Mouse (Mus musculus) left cerebral cortex, postnatal 25 days (tissue): ENCODE measurements around the gene Mib2. TPM values are rescaled to one million over a fixed set of nuclear protein-coding genes. Genes with fewer than 3 reads are reported as not detected.
"Not testable (repeated sequence)": the region's sequence is repeated elsewhere in the genome, so short reads cannot be mapped to it uniquely, and the experiment has no call there.

Source experiments
- DNase-seq, 2 experiments: peaks; one replicate each; pipeline ENCODE4 v3.0.0; 2022; ENCODE audit warnings: low spot score in 2 of 2, mixed read lengths in 1 of 2
- intact Hi-C: fragments of 180-260 bp; cut with DNase I; formaldehyde crosslinking; loops from one replicate; pipeline ENCODE4 v1.15.1; 2025
- total RNA-seq, 2 experiments: library from RNA; stranded (reverse); gene quantifications; 2 replicates each; pipeline ENCODE4 v1.2.3; 2021

Mib2 gene
- total RNA-seq, 2 experiments from 2014 or later, result 112 to 113 TPM

DNA sequence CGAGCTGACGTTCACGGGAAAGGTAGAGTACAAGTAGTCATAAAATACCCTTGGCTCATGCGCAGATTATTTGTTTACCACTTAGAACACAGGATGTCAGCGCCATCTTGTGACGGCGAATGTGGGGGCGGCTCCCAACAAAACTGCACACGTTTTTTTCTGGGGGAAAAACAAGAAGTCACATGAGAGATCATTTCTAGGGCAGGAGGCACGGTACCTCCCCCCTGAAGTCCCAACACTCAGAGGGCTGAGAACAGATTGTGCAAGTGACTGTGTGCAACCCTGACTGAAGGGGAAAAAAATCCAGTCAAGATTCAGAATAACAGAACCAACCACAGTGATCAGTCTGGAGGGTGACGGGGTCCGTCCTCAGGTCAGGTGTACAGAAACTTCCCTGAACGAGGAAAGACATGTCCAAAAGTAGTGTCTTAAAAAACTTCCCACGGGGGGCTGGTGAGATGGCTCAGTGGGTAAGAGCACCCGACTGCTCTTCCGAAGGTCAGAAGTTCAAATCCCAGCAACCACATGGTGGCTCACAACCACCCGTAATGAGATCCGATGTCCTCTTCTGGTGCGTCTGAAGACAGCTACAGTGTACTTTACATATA is 14.8 kb upstream of the Mib2 start:
- DNase-seq, intact Hi-C loops: not testable (repeated sequence)

DNA sequence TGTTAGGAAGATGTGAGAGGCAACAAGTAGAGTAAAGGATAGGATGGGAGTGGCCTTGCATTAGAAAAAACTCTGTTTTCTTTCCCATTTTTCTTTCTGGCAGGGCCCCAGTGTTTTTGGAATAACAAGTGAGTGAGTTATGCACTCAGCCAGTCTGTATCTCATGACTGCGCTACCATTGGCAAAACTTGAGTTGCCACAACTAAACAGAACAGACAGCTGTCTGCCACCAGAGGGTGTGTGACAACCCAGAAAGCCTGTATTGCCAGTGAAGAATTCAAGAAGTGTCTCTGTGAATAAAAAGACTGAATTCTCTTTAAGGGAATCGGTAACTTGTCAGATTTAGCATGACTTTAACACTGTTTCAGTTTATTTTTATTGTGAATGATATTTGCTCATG is 7.0 kb upstream of the Mib2 start:
- intact Hi-C loops, result no loop called here
- DNase-seq, result no peak

DNA sequence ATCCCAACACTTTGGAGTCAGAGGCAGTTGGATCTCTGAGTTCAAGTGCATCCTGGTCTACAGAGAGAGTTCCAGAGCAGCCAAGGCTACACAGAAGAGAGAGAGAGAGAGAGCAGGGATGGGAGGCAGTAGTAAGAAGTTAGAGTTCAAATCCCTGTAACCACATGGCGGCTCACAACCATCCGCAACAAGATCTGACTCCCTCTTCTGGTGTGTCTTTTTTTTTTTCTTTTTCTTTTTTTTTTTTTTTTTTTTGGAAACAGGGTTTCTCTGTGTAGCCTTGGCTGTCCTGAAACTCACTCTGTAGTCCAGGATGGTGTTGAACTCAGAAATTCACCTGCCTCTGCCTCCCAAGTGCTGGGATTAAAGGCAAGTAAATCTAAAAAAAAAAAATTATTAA is 3.1 kb upstream of the Mib2 start:
- no peak for DNase-seq
- intact Hi-C loops, result no loop called here

DNA sequence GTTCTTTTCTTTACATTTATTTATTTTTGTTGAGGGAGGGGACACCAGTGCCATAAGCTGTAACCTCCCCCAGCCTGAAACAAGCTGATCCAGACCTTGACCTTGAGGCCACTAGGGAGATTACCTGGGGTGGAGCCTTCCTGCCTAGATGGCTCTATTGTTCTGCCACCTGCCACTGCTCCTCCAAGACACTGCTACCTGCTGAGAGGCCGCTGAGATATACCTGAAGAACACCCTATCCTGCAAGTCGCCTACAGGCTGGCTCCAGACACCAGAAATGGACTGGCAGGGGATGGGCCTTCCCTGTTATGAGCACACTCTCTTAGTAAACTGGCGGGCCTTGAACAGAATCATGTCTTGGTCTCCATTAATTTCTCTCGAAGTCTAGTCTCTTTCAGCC is 1.2 kb upstream of the Mib2 start:
- DNase-seq, intact Hi-C loops: not testable (repeated sequence)

DNA sequence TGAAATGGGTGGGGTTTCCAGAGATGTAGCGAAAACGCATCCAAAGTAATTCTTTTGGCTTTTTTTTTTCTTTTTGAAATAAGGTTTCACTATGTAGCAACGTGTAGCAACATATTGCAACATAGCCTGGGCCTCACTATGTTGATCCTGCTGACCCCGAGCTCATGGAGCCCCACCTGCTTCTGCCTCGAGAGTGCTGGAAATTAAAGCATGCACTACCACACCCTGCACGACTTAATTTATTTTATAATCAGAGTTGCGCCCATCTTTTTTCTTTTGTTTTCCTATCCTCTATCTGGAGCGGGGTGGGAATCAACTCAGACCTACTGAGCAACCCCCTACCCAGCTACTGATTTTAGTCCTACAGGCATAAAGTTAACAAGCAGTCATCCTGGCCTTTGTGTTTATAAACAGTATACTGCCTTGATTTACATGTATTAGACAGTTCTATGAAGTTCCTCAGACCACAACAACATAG is 639 bp upstream of the Mib2 start:
- DNase-seq, result no peak
- intact Hi-C loops, result loop anchor here (1.0 kb wide), 1 partner anchor 26 kb away; no protein-coding TSS in a partner anchor

DNA sequence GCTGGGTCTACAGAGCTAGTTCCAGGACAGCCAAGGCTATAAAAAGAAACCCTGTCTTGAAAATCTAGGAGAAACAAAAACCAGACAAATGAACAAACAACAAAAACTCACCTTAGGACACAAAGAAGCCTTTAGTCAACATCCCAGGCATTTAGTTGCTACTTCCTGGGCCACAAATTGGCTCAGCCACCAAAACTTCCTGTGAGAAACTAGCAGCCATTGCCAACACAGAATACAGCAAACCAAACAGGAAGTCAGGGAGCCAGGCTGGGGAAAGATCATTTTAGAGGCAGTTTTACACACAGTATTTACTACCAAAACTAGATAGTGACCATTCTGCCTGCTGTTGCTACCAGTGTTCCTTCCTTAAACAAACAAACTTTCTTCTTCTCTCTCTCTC is 2.1 kb downstream of the Mib2 start:
- DNase-seq, result no peak
- intact Hi-C loops, result no loop called here

DNA sequence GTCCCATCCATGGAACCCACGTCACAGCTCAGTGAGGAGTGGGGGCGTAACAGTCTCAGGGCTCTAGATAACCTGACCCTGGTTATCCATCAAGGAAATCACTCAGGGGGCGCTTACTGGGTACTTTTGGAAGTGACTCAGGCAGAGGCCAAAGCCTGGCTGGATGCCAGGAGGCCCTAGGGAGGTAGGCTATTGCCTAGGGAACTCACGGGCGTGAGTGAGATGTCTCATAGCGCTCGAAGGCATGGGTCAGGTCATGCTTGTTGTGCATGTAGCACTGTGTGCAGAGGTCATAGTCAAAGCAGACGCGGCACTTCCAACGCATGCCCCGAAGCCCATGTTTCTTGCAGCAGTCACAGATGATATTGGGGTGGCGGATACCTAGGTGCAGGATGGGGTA is 8.4 kb downstream of the Mib2 start:
- intact Hi-C loops, result no loop called here
- no peak for DNase-seq

DNA sequence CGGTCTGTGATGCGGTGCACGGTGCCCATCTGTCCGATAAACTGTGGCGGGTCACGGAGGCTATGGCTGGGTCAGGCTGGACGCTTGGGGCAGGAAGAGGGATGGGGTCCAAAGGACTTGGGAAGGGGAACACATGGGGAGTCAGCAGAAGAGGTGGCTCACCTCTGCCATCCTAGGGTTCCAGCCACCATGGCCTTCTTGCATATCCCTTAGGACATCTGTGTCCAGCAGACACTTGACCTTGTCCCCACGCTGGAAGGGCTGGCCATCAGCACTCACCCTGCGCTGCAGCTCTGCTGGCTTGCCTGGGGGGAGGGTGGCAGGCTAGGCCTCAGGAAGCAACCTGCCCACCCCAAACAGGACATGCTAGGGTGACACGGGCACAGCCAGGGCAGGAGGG is 10.0 kb downstream of the Mib2 start:
- intact Hi-C loops, result no loop called here
- no peak for DNase-seq

DNA sequence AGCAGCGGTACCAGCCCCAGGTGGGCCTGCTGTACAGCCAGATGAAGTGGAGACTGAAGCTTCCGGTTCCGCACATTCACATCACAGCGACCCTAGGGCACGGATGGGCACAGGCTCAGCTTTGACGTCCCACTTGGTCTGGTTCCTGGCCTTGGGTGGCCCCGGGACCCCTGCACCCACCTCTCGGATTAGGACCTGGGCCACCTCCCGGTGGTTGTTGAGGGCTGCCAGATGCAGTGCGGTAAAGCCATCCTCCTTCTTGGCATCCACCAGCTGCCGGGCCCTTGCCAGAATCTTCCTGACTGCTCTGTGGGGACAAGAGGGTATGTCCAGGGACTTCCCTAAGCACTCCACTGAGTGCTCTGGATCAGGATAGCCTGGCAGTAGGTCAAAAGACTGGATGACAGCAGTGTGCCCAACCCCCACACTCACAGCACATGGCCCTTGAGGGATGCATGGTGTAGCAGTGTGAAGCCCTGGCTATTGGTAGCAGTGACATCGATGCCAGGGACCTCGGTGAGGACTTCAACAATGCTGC is 12.7 kb downstream of the Mib2 start:
- DNase-seq, result no peak
- intact Hi-C loops, result no loop called here

DNA sequence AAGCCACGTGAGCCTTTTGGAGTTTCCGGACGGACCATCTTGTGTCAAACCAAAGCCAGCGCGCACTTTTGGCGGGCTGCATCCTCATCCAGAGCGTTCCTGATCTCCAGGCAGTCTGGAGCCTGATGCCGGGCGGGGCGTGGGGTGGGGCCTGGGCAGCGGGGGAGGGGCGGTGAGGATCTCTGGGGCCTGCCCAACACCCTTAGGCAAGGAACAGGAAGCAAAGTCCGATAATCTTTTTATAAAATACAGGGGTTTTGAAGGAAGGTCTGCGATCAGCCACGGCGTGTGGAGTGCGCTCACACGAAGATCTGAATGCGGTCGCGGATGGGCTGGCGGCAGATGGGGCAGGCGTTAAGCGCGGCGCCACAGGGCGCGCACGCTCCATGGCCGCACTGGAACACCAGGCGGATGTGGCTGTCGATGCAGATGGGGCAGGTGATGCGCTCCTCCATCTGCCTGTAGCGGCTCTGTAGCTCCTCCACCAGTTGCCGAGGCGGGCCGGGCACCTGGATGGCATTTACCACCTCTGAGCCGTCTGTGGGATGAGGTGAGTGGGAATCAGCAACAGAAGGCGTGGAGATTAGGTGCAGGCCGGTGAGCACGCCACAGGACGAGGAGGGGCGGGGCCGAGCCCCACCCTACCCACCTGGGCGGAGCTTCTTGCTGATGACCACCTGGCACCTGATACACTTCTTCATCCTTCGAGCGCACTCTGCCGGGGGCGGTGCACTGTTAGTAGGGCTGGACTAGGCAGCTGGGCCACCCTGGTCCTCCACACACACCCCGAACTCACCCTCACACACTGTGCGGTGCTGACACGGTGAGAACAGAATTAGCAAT is 14.3 kb downstream of the Mib2 start:
- intact Hi-C loops, result no loop called here
- DNase-seq, result no peak

DNA sequence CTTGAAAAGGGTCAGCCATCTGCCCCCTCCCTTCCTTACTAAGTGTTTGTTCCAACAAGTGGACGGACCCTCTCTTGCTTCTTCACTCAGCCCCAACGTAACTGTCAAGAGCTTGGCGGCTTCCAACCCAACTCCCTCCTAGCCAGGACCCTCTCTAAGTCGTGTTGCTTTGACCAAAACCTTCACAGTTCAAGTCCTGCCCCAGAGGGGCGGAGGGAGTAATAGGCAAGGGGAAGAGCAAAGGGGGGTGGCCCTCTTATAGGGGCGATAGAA is 14.9 kb downstream of the Mib2 start:
- no peak for DNase-seq
- intact Hi-C loops, result no loop called here

DNA sequence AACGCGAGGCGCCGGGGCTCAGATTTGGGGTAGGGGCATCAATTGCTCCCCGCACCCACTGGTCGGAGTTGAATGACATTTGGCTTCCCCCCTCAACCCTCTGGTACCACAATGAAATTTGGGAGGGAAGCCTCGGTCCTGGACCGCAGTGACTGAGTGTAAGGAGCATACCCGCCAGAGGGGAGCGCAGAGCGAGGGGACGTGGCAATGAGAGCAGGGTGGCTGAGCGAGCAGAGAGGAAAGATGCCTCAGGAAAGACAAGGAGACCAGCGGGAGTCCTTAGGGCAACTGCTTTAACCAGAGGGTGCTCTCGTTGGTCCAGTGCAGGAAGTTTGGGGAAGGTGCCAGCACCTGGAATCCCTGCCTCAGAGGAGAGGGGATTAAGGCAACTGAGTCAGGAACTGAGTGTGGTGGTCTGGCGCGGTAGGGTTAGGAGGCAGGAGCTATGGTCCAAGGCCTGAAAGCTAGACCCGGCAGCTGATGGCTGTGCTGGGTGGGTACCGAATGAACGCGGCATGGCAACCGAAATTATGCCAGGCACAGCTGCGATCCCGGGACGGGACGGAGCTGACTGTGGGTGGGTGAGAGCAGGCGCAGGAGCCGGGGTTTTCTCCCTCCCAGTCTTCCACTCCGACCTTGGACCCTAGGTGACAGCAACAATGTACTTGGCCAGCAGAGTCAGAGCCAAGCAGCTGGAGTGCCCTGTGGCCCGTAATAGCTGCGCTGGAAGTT is 15.4 kb downstream of the Mib2 start:
- no peak for DNase-seq
- intact Hi-C loops, result no loop called here

DNA sequence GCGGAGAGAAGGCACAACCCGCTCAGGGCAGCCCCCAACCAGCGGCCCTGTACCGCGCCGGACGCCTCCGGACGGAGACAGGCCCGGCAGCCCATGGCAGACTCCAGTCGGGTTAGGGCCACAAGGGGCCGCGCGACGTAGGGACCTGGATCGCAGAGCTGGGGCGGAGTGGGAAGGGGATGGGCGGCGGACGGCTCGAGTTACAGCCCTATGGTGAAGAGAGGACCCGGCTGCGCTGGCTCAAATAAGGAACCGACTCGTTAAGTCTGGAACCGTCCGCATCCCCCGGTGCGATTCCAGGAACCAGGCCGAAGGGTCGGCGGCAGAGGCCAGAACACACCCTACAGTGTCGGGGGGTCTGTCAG is 15.9 kb downstream of the Mib2 start, which contains the start of gene Mmp23:
TSS of gene Mmp23 (minus strand) at position 299 of the 365 bp plus-strand sequence.
- no peak for DNase-seq
- intact Hi-C loops, result no loop called here

DNA sequence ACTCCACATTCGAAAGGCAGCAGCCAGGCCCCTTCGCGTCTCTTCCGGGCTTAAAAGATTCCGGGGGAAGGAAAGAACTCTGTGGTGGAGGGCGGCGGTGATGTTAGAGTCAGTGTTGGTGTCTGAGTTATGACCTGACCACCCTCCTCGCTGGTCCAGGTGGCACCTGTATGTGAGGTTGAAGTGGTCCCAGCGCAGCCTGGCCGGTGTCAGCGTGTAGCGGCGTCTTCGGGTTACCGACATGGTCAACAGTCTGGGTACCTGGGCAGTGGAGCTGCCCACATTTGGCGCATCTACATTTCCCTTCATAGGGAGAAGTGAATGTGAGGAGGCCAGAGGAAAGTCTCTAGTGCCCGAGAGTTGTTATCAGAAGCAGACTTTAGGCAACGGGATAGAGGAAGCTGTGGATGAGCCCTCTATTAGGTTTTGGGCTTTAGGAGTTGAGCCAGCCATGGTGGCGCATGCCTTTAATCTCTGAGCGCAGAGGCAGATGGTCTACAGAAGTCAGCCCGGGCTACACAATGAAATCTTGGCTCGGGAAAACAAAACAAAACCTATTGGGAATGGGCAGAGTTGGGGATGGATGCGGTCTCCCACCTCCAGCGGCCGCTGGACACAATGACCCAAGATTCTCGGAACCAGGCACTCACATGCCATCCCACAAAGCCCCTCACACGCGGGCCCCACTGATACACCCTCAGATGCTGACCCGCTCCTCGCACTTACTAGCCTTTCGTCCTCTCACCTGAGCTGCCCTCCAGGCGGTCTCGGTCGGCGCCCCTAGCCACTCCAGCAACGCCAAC is 16.5 kb downstream of the Mib2 start:
- intact Hi-C loops, result no loop called here
- DNase-seq, result no peak

DNA sequence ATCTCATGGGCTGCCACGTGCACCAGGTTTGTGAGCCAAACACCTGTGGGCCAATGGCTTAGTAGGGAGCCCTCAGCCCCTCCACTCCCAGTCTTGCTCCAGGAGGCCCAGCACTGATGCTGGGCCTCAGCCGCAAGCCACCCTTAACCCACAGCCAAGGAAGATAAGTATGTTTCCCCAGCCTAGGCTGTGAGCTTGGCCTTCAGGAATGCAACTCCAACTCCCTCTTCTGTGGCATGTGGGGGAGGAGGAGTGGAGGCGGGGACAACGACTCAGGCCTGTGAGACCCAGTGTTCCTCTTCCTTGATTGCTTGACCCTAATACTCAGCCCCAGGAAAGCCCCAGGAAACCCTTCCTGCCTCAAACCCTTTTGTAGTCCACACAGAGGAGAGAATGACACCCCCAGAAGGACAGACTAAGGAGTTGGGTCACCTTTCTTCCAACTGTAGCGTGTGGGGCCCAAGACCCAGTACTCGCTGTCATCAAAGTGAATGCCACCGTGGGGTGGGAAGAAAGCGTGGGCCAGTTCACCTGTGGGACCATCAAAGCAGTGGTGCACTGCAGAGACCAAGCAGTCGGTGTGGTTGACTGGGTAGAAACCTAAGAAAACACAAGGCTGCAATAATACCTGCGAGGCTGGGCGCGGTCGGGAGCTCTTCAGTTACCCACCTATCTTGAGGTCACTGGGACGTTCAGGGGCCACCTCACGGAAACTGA is 17.3 kb downstream of the Mib2 start:
- no peak for DNase-seq
- intact Hi-C loops, result no loop called here

DNA sequence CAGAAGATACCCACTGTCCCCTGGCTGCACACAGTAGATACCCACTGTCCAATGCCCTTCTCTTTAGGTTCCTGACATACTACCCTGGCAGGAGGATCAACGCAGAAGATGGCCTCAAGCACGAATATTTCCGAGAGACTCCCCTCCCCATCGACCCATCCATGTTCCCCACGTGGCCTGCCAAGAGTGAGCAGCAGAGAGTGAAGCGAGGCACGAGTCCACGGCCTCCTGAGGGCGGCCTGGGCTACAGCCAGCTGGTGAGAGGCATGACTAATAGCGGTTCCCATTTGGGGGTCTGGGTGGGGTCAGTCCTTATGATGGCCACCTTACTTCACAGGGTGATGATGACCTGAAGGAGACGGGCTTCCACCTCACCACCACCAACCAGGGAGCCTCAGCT is 19.6 kb downstream of the Mib2 start:
- no peak for DNase-seq
- intact Hi-C loops, result no loop called here

DNA sequence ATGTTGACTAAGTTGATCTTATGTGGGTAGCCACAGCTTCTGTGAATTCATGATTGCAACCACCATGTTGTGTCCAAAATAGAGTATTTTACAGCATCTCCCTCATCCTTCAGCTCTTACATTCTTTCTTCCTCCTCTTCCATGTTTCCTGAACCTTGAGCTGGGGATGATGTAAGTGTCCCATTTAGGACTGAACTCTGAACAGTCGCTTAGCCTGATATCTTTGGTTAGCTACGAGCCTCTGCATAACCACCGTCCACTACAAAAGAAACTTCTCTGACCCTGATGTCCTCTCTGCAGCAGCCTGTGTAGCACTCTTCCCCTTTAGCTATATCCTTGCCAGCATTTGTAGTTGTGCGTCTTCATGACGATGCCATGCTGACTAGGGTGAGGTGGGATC is 23.3 kb downstream of the Mib2 start:
- no peak for DNase-seq
- intact Hi-C loops, result no loop called here

DNA sequence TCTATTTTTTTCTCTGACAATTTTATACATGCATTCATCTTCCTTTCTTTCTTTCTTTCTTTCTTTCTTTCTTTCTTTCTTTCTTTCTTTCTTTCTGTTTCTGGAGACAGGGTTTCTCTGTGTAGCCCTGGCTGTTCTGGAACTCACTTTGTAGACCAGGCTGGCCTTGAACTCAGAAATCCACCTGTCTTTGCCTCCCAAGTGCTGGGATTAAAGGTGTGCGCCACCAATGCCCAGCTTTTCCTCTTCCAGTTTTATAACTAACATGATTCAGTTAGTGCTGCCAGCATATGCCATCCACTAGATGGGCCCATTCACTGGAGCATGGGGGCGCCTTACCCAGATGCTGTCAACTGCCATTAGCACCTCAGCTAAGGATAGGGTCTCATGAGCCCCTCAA is 23.7 kb downstream of the Mib2 start, which contains the start of gene Gm10563:
TSS of gene Gm10563 (minus strand) at position 101 of the 400 bp plus-strand sequence.
- DNase-seq, intact Hi-C loops: not testable (repeated sequence)

DNA sequence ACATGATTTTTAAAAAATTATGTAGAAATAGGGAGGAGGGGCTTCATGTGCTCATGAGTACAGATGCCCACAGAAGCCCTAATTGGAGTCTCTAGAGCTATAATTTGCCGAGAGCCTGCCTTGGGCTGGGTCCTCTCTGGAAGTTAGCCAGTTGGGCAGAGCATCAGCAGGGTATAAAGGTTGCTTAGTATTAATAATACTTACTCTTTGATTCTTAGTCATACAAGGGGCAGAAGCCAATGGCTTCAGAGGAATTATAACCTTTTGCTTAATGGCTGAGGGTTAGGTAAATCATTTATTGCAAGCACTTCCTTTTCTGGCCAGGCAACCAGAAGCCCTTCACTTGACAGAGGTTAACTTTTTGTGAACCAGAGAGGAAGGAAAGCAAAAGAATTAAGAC is 25.5 kb downstream of the Mib2 start:
- intact Hi-C loops, result no loop called here
- DNase-seq, result no peak
